In genomic region chr7:99107566-99107965, GRCm38 (mm10) we compare ENCODE assay signal across 10 mouse cellular contexts. TPM values are rescaled to one million over a fixed set of nuclear protein-coding genes. Genes with fewer than 3 reads are reported as not detected.
DNase-seq lines count a peak whose midpoint lies in the region; ATAC-seq and TF ChIP-seq lines count a peak whose summit lies in the region.
"Had no signal": no experiment of that assay in that cellular context is flagged by ENCODE, and none has a peak within 500 bp of the region (broad histone marks: within the 10 kb centered on the region; RNA-seq: fewer than 3 reads in every experiment).

No protein-coding gene starts in this region.

- peak; percentile 27 for DNase-seq in layer of hippocampus, adult 11-12 months (ENCODE audit: low spot score)
- no peak for DNase-seq in layer of hippocampus, postnatal 10 days (ENCODE audit: low spot score in 2 of 2)
- DNase-seq in CH12.LX (ENCODE audit: extremely low read depth) = peak; percentile 54
- peak; percentile 29 for DNase-seq in Muller cell, postnatal 12 days (ENCODE audit: inconsistent ontology term)
- no peak for DNase-seq in adrenal gland, postnatal 25 days
- no peak for DNase-seq in layer of hippocampus, adult 9-10 months (ENCODE audit: low spot score)
- no peak for DNase-seq in urinary bladder, adult 2 months (ENCODE audit: low spot score)

- H3K9me3 ChIP-seq in CH12.LX (replicated peaks; ENCODE audit: low read length) = no peaks in the 10 kb centered on the region
- H3K9me3 ChIP-seq in intestine, postnatal 0 days (ENCODE audit: control insufficient read depth) = no peaks in the 10 kb centered on the region
- H3K9me3 ChIP-seq: embryonic facial prominence, embryonic 13.5 days; limb, embryonic 15.5 days had no signal

- no peak overlapping the region for H3K4me3 ChIP-seq in CH12.LX (replicated peaks in 1 of 3; ENCODE audit: low read depth in 2 of 3, low read length in 2 of 3, poor library complexity in 1 of 3)
- H3K4me3 ChIP-seq in intestine, postnatal 0 days (ENCODE audit: low read depth, low read length) = no peak overlapping the region
- H3K4me3 ChIP-seq: embryonic facial prominence, embryonic 13.5 days; limb, embryonic 15.5 days had no signal

- no peaks in the 10 kb centered on the region for H3K27me3 ChIP-seq in CH12.LX (replicated peaks)
- H3K27me3 ChIP-seq in intestine, postnatal 0 days (replicated peaks; ENCODE audit: control insufficient read depth, insufficient read depth, low read length) = no peaks in the 10 kb centered on the region
- H3K27me3 ChIP-seq: embryonic facial prominence, embryonic 13.5 days; limb, embryonic 15.5 days had no signal

- no peak overlapping the region for H3K4me2 ChIP-seq in CH12.LX (ENCODE audit: insufficient read depth, low read depth, poor library complexity, severe bottlenecking)
- no peak overlapping the region for H3K4me2 ChIP-seq in intestine, postnatal 0 days (replicated peaks; ENCODE audit: low read depth)
- H3K4me2 ChIP-seq: embryonic facial prominence, embryonic 13.5 days; limb, embryonic 15.5 days had no signal

- H3K27ac ChIP-seq in CH12.LX (ENCODE audit: insufficient read depth, low read depth) = no peak overlapping the region
- H3K27ac ChIP-seq in intestine, postnatal 0 days (ENCODE audit: low read depth, low read length) = no peak overlapping the region
- H3K27ac ChIP-seq: embryonic facial prominence, embryonic 13.5 days; limb, embryonic 15.5 days had no signal

- TF ChIP-seq RAD21 in CH12.LX (IDR thresholded peaks at IDR 0.05; ENCODE audit: low read depth, low read length) = peak; percentile 77

- TF ChIP-seq CTCF in CH12.LX (conservative IDR thresholded peaks at IDR 0.05 in 1 of 2, IDR thresholded peaks at IDR 0.05 in 1 of 2; ENCODE audit: low read depth in 2 of 2, low read length in 2 of 2) = peak; percentile 40 to 96; a peak in 3 of 4 replicates
- TF ChIP-seq CTCF in intestine, postnatal 0 days (IDR thresholded peaks at IDR 0.05; ENCODE audit: low read depth) = peak; percentile 81

- in situ Hi-C loops in CH12.LX (cut with MboI; ENCODE audit: low pct_ligation_motif_present, low pct_unique_long_range_greater_than_20kb, low sequenced_read_pairs) = loop anchor here (5.0 kb wide), 1 partner anchor 40 kb away; no protein-coding TSS in a partner anchor

- H3K9ac ChIP-seq in CH12.LX (ENCODE audit: insufficient read depth, low read depth) = no peak overlapping the region
- H3K9ac ChIP-seq in intestine, postnatal 0 days (ENCODE audit: low read depth, low read length) = no peak overlapping the region
- H3K9ac ChIP-seq: embryonic facial prominence, embryonic 13.5 days; limb, embryonic 15.5 days had no signal

- dilution Hi-C loops in CH12.LX (cut with MboI; ENCODE audit: extremely low pct_ligation_motif_present, extremely low pct_unique_long_range_greater_than_20kb, low sequenced_read_pairs) = no loop called here

- no peak for ATAC-seq in intestine, postnatal 0 days

- whole genome bisulfite sequencing in intestine, postnatal 0 days = 45% methylated on average over 3 of the region's 3 CpGs

- TF ChIP-seq POLR2A in CH12.LX (IDR thresholded peaks at IDR 0.05; ENCODE audit: low read depth, low read length) = no peak

- no peak for TF ChIP-seq EP300 in CH12.LX (IDR thresholded peaks at IDR 0.05; ENCODE audit: low read length)

- peaks cover 3 to 62% of the 10 kb centered on the region in 2 experiments for H3K36me3 ChIP-seq in CH12.LX (replicated peaks in 1 of 2; ENCODE audit: control insufficient read depth in 1 of 2, insufficient read depth in 1 of 2, low read length in 1 of 2)
- no peaks in the 10 kb centered on the region; the same call in 1 of the 2 replicates for H3K36me3 ChIP-seq in intestine, postnatal 0 days (ENCODE audit: control insufficient read depth, insufficient read depth)
- H3K36me3 ChIP-seq: embryonic facial prominence, embryonic 13.5 days had no signal

- H3K79me2 ChIP-seq in CH12.LX (replicated peaks; ENCODE audit: control insufficient read depth, extremely low read depth, insufficient read depth, poor library complexity, severe bottlenecking) = 0 out of 2 replicates have a peak, but pooled peaks cover 2% of the 10 kb centered on the region

- H3K4me1 ChIP-seq in CH12.LX (ENCODE audit: control insufficient read depth in 1 of 2, insufficient read depth in 2 of 2) = peaks cover 0 to 39% of the 10 kb centered on the region in 2 experiments; a peak in 2 of 4 replicates
- no peaks in the 10 kb centered on the region for H3K4me1 ChIP-seq in intestine, postnatal 0 days (replicated peaks; ENCODE audit: control insufficient read depth, insufficient read depth, low read length)

TF ChIP-seq in CH12.LX, 34 proteins besides CTCF, POLR2A, EP300 and RAD21:
- TF ChIP-seq NELFE (IDR thresholded peaks at IDR 0.05; ENCODE audit: low read depth, low read length) (0 out of 2 replicates have a peak, but pooled peaks have one; percentile 19), KAT2A (IDR thresholded peaks at IDR 0.05; ENCODE audit: insufficient replicate concordance, low read length) (no peak), SMC3 (IDR thresholded peaks at IDR 0.05; ENCODE audit: low read depth, low read length) (peak; percentile 94), ZC3H11A (IDR thresholded peaks at IDR 0.05; ENCODE audit: low read depth, low read length) (peak; percentile 46)
TF ChIP-seq in CH12.LX: peak in this region for 3.

RNA-seq across cellular contexts. Expression of gene Uvrag, which starts 33.4 kb away (rescaled TPM):
- 10 to 100 TPM; 37.6 to 41.0 TPM for total RNA-seq in layer of hippocampus, postnatal 10 days (2021)
- total RNA-seq in CH12.LX (2012; rRNA removed) = 20.6 and 23.3 TPM in 2 replicates
- 37.5 and 39.1 TPM in 2 replicates for total RNA-seq in CH12.LX (2014; rRNA removed)
- 47.4 and 61.6 TPM in 2 replicates for polyA plus RNA-seq in CH12.LX (2012; ENCODE audit: insufficient read length, low read depth)
- 12.0 and 17.4 TPM in 2 replicates for polyA plus RNA-seq in intestine, postnatal 0 days (2015; fragmentation: Nextera tagmentation; extraction: Ambion mirVana)
- total RNA-seq in adrenal gland, postnatal 25 days (2021) = 36.4 and 36.9 TPM in 2 replicates
- 19.4 and 21.5 TPM in 2 replicates for polyA plus RNA-seq in urinary bladder, adult 2 months (2012; rRNA removed)

Comparison
In these comparisons a context has a peak if more than half of its experiments do, and no peak if none do; other contexts are left out.
1. DNase-seq: peak in layer of hippocampus, adult 11-12 months (single experiment), CH12.LX (single experiment) and Muller cell, postnatal 12 days (single experiment); none in layer of hippocampus, postnatal 10 days (0 of 2), adrenal gland, postnatal 25 days (single experiment), layer of hippocampus, adult 9-10 months (single experiment) and urinary bladder, adult 2 months (single experiment).